Mouse (Mus musculus) heart, embryonic 11.5 days (tissue): ENCODE data around the gene Dnajb2. TPM values are rescaled to one million over a fixed set of nuclear protein-coding genes. Genes with fewer than 3 reads are reported as not detected.

ENCODE experiments used
- ATAC-seq: fragments of 200-750 bp; cut with Nextera tagmentation; replicated peaks from 2 replicates; pipeline ENCODE4 v1.8.0; 2017; ENCODE audit warnings: moderate library complexity; ENCODE audit not compliant: insufficient number of reproducible peaks, low FRiP score, low TSS enrichment
- H3K27ac ChIP-seq: fragments of 300-500 bp; sonication (generic); 2 replicates; pipeline ENCODE4 v1.5.1; 2014; ENCODE audit warnings: mild to moderate bottlenecking, low read depth, low read length
- H3K27me3 ChIP-seq: fragments of 300-500 bp; sonication (generic); 2 replicates; pipeline ENCODE4 v1.6.1; 2014; ENCODE audit warnings: mild to moderate bottlenecking, low read length, mixed read lengths; ENCODE audit not compliant: control insufficient read depth, insufficient read depth
- H3K36me3 ChIP-seq: fragments of 300-500 bp; sonication (generic); 2 replicates; pipeline ENCODE4 v1.6.1; 2014; ENCODE audit warnings: mild to moderate bottlenecking, low read length, moderate library complexity, mixed read lengths; ENCODE audit not compliant: control insufficient read depth, insufficient read depth
- H3K4me1 ChIP-seq: fragments of 300-500 bp; sonication (generic); 2 replicates; pipeline ENCODE4 v1.6.1; 2014; ENCODE audit warnings: low read length; ENCODE audit not compliant: control insufficient read depth, insufficient read depth
- H3K4me2 ChIP-seq: fragments of 300-500 bp; sonication (generic); 2 replicates; pipeline ENCODE4 v1.6.1; 2014; ENCODE audit warnings: mild to moderate bottlenecking, moderate library complexity
- H3K4me3 ChIP-seq: fragments of 300-500 bp; sonication (generic); 2 replicates; pipeline ENCODE4 v1.5.1; 2014; ENCODE audit warnings: low read depth, low read length
- H3K9ac ChIP-seq: fragments of 300-500 bp; sonication (generic); 2 replicates; pipeline ENCODE4 v1.6.1; 2014; ENCODE audit warnings: mild to moderate bottlenecking, low read depth, low read length, moderate library complexity
- H3K9me3 ChIP-seq: fragments of 300-500 bp; sonication (generic); replicated peaks from 2 replicates; pipeline ENCODE4 v1.6.1; 2016; ENCODE audit warnings: low read length; ENCODE audit not compliant: control insufficient read depth
- WGBS: fragments of 180-500 bp; shearing (Covaris S2); extraction: QIAGEN DNeasy Blood & Tissue Kit; methylation state at CpG from one replicate; pipeline ENCODE4 v1.1.7; 2014; ENCODE audit not compliant: insufficient replicate concordance; 5-methylcytosine and 5-hydroxymethylcytosine counted together
- polyA plus RNA-seq: library from polyadenylated mRNA; unstranded; fragments of >200 nt; fragmentation: Nextera tagmentation; extraction: Ambion mirVana; gene quantifications from 2 replicates; pipeline ENCODE4 v1.2.1, GENCODE M21; 2014

Gene Dnajb2
- polyA plus RNA-seq, 1 experiment from 2014 or later: 15.3 TPM

DNA sequence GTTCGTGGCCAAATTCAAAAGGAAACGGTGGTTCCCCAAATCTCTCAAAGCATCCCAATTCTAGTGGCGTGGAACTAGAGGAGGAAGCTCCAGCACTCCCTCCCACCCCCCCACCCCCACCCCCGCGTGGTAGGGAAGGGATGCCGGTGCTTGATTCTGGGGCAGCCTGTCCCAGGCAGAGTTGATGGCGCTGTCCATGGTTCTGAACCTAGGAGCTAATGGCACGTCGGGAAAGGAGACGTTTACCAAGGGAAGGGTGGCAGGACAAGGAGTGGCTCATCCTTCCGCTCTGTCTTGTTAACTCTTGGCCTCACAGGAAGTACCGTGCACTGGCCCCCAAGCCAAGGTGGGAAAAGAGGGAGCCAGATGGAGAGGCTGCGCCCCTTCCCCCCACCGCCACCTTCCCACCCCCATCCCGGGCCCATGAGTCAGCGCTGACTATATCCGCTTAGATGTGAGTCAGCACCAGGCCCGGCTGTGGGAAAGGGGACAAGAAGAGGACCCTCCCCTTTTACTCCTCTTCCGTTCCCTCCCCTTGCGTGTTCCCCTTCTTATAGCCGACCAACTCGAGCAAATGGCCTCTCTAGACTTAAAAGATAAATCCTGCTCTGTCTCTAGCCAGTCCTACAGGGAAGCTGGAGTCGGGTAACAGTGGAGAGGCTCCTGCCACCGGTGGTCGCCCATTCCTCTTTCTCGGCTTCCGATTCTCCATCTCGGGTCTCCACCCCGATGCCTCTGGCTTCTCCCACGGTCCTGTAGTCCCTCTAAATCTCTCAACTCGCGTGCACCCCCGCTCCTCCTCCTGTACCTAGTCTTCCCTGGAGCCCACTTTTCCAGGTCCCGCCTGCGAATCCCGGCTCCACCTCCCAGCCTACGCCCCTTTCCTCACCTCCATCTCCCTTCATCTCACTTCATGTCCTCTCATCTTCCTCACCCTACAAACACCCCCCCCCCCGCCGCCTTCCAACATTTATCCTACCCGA lies 27.1 kb downstream of the Dnajb2 start:
- Histone ChIP-seq H3K9me3 (no peaks in the 10 kb centered on the region), H3K4me2 (peak overlapping the region; percentile 39), H3K27me3 (peaks cover 40% of the 10 kb centered on the region), H3K4me1 (no peaks in the 10 kb centered on the region; the same call in 1 of the 2 replicates), H3K4me3 (0 out of 2 replicates have a peak overlapping the region, but pooled peaks have one; percentile 0), H3K36me3 (no peaks in the 10 kb centered on the region), H3K9ac (no peak overlapping the region), H3K27ac (no peak overlapping the region)
- no peak; the same call in 1 of the 2 replicates for ATAC-seq
- 2% methylated on average over 40 of the region's 40 CpGs for WGBS

DNA sequence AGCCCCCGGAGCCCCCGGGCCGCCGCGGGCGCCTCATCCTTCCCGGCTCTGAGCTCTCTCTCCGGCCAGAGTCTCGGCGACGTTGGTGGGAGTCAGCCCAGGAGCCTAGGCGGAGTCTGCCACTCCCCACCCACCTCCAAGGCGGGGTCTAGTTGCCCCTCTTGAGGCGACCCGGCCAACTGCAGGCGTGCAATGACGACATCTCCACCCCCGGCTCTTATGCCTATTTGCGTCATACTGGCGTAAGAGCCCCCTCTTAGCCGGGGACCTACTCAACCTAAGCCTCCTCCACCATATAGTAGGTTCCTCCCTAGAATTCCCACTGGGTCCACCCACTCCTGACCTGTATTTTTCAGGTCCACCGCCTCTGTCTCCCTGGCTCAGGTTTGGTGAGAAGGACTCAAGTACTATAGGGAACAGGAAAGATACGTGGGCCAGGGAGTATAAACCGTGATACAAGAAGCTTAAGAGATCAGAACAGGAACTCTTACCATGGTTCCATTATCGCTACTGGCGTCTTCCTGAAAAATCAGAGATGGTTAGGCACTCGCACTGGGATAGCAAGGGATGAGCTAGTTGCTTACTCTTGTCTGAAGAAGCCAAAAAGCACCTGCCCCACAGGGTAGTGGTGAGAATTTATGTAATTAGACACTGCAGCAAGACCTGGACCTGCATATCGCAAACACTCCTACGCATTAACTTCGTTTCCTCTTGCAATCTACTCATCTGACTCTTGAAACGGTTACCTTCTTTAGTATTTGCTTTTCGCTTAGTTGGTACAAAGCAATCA lies 28.1 kb downstream of the Dnajb2 start, which contains the start of gene Ptprn:
Ptprn (minus strand) TSS at position 412 of the 790 bp plus-strand sequence.
- H3K9me3 ChIP-seq: no peaks in the 10 kb centered on the region
- no peak within 1 kb of the TSS for H3K27ac ChIP-seq
- no peak for ATAC-seq
- WGBS: 8% methylated on average over 32 of the region's 32 CpGs
- no peak within 1 kb of the TSS for H3K9ac ChIP-seq
- H3K4me1 ChIP-seq: no peaks in the 10 kb centered on the region; the same call in 1 of the 2 replicates
- H3K36me3 ChIP-seq: no peaks in the 10 kb centered on the region
- 0 out of 2 replicates have a peak within 1 kb of the TSS, but pooled peaks have one; percentile 0 for H3K4me3 ChIP-seq
- peak within 1 kb of the TSS; percentile 39 for H3K4me2 ChIP-seq
- peaks cover 40% of the 10 kb centered on the region for H3K27me3 ChIP-seq

DNA sequence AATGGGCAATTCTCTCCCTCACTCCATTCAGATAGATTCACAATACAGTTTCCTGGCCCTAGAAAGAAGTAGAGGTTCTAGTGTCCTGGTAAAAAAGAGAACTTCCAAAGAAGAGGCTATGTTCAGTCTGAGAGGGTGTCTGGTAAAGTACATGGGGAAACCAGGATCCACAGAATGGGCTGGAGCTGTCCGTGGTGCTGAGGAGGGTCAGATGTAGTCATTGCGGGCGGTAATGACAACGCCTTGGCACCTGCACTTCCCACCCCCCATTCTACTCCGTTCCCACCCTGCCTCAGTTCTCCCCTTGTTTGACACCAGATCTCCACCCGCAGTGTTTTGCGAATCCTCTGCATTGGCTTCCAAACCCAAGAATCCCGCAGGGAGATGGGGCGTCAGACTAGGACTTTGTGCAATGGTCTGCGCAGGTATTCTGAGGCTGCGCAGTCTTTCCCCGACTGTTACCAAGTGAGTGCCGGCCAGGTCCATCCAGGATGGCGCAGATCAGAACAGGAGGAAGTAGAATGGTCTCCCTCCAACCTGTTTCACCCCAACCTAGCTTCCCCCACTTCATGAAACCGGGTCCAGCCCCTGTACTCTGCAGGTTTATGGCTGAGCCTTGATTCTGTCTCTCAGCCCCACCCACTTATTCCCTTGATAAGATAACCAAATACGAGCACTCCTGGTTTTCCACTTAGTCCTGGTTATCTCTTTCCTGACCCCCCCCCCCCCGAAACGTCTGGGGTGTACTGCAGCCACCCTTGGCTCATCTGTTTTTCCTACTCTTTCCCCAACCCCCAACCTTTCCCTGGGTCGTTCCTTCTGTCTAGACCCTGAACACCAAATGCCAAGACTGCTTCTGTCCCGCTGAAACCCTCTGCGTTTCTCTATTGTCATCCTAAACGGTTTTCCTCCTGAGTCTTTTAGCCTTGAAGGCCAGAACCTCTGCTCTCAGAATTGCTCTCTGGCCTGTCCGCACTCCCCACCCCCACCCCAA lies 41.3 kb downstream of the Dnajb2 start:
- ATAC-seq: 0 out of 2 replicates have a peak, but pooled peaks have one; percentile 10
- Histone ChIP-seq H3K36me3 (no peaks in the 10 kb centered on the region), H3K4me2 (no peak overlapping the region), H3K9me3 (no peaks in the 10 kb centered on the region), H3K27ac (no peak overlapping the region), H3K27me3 (peaks cover 17% of the 10 kb centered on the region), H3K4me3 (no peak overlapping the region), H3K9ac (no peak overlapping the region), H3K4me1 (no peaks in the 10 kb centered on the region)
- 7% methylated on average over 23 of the region's 23 CpGs for WGBS

DNA sequence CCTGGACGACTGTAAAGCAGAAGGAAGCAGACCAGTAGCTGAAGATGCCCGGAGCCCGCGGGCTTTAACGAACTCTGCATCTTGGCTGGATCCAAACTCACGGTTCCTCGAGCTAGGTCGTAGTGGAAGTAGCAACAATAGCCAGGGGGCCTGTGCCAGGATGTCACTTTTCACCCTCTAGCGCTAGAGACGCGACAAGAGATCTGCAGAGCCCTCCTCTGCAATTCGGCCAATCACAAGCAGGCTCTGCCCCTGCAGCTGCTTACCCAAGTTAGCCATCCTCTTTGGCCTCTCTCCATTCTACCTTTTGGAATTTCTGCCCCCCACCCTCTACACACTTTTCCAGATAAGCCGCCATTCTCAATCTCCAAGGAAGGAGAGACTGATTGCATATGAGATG lies 42.0 kb downstream of the Dnajb2 start, which contains the start of gene Resp18:
Resp18 (minus strand) TSS at position 188 of the 400 bp plus-strand sequence.
- WGBS: 5% methylated on average over 13 of the region's 13 CpGs
- no peak within 1 kb of the TSS for H3K4me3 ChIP-seq
- no peaks in the 10 kb centered on the region for H3K36me3 ChIP-seq
- no peaks in the 10 kb centered on the region for H3K4me1 ChIP-seq
- H3K9me3 ChIP-seq: no peaks in the 10 kb centered on the region
- no peak within 1 kb of the TSS for H3K27ac ChIP-seq
- no peak for ATAC-seq
- peaks cover 17% of the 10 kb centered on the region for H3K27me3 ChIP-seq
- no peak within 1 kb of the TSS for H3K4me2 ChIP-seq
- no peak within 1 kb of the TSS for H3K9ac ChIP-seq

DNA sequence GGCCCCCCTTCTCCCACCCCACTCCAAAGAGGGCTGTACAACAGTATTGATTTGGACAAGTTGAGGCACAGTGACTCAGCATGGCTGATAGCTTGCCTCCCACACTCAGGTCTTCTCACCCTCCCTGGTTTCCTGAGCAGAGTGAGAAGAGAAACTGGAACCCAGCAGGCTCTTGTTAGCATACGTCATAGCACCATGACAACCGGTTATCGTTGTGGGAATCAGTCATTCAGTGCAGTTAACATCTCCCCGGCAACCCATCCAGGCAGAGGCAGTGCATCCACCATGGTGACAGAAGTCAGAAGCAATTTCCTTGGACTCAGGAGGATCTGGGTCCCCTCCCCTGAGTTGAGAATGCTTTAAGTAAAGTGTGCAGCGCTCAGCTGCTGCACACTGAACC lies 46.8 kb downstream of the Dnajb2 start:
- Histone ChIP-seq H3K4me2 (no peak overlapping the region), H3K27me3 (peaks cover 9% of the 10 kb centered on the region), H3K9me3 (no peaks in the 10 kb centered on the region), H3K9ac (no peak overlapping the region), H3K4me3 (no peak overlapping the region), H3K27ac (no peak overlapping the region), H3K36me3 (no peaks in the 10 kb centered on the region), H3K4me1 (no peaks in the 10 kb centered on the region)
- 72% methylated on average over 5 of the region's 5 CpGs for WGBS
- ATAC-seq: no peak

DNA sequence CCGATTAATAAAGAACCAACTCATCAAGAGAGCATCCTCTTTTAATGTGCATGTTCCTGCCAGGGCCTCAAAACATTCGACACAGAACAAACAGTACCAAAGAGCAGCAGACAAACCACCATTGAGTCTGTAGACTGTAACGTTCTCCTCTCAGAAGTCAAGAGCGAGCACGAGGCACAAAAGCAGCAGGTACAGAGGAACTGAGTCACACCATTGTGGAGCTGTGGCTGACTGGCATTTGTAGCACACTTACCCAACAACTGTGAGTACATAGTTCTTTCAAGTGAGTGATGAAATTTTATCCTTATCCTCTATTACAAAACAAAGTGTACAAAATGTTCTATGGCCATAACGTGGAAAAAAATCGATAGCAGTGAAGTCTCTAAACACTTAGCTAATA lies 48.7 kb downstream of the Dnajb2 start:
- Histone ChIP-seq H3K4me1 (no peaks in the 10 kb centered on the region), H3K4me2 (no peak overlapping the region), H3K9me3 (no peaks in the 10 kb centered on the region), H3K4me3 (no peak overlapping the region), H3K27ac (no peak overlapping the region), H3K9ac (no peak overlapping the region), H3K36me3 (no peaks in the 10 kb centered on the region), H3K27me3 (no peaks in the 10 kb centered on the region)
- ATAC-seq: no peak
- WGBS: 81% methylated on average over 7 of the region's 7 CpGs

DNA sequence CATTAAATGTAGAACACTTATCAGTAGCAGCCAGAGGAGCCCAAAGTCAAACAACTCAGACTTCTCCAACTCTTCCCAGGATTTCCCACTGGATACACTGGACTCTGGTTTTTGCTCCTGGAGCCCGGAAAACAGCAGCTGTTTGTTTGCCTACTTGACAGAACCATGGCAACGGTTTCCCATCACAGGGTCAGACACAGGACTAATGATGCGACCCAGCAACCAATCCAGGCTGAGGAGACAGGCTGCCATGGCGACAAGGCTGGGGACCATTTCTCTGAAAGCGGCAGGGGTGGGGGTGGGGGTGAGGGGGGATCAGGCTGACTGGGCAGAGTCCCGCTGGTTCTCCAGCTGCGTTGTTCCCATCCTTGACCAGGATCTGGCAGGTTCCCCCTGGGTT lies 53.2 kb downstream of the Dnajb2 start:
- no peak overlapping the region for H3K9ac ChIP-seq
- no peaks in the 10 kb centered on the region for H3K9me3 ChIP-seq
- WGBS: 25% methylated on average over 7 of the region's 7 CpGs
- H3K36me3 ChIP-seq: no peaks in the 10 kb centered on the region
- no peak overlapping the region for H3K27ac ChIP-seq
- no peak for ATAC-seq
- H3K4me1 ChIP-seq: peaks cover 13% of the 10 kb centered on the region
- H3K4me2 ChIP-seq: no peak overlapping the region
- no peak overlapping the region for H3K4me3 ChIP-seq
- no peaks in the 10 kb centered on the region for H3K27me3 ChIP-seq
